Mouse (Mus musculus): ENCODE data around the gene Trmt6. TPM values are rescaled to one million over a fixed set of nuclear protein-coding genes. Genes with fewer than 3 reads are reported as not detected.
A peak's percentile ranks its signal among the peaks of the same experiment; 100 is the strongest.

The Trmt6 gene
- 1 to 10 TPM; 5.7 to 5.8 TPM for total RNA-seq (2021)
- long read RNA-seq, experiment 1, transcript Trmt6-201 (11 exons, 2,828 nt), result major isoform, 6 of 8 reads
- long read RNA-seq, experiment 1, partial matches to known transcripts, result 0 of 8 reads
- long read RNA-seq, experiment 1, other reads (novel, unspliced or antisense), result 2 of 8 reads
- long read RNA-seq, experiment 2, transcript Trmt6-201 (11 exons, 2,828 nt), result major isoform, 12 of 12 reads
- long read RNA-seq, experiment 2, partial matches to known transcripts, result 0 of 12 reads
- long read RNA-seq, experiment 2, other reads (novel, unspliced or antisense), result 0 of 12 reads

DNA sequence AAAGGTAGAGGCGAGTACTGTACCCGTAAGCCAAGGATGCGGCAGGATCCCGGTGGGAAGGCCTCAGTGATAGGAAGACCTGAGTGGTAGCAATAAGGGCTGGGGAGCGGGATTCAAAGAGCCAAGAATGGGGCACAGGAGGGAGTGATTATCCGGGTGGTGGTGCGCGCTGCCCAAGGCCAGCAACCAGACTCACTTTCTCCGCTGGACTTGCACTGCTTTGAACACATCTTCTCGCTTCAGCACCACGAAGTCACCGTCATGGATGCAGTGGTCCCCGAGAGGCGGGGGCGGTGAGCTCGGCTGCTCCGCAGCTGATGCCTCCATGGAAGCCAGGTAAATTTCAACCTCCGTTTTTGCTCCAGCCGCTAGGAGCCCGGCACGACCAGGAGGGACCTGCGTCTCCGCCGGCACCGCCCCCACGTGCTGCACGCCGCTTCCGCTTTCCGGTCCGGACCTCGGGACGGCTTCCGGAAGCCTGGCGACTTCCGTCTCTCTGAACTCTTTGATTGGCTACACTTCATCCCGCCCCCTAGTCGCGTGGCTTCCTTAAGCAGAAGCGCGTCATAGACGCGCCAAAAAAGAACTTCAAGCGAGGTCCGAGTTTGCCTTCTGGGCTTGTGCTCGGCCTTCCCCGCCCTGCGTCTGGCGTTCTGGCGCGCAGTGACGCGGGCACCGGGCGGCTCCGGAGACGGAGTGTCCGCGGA, at the start of gene Trmt6, which contains the start of gene Mcm8:
Trmt6 (minus strand) TSS at position 448 of the 707 bp plus-strand sequence.
Mcm8 (plus strand) TSS at position 534 of the 707 bp plus-strand sequence.
- DNase-seq, result peak; percentile 75 to 89
- intact Hi-C loops (cut with DNase I), result loop anchor here (5.0 kb wide), 1 partner anchor 298 kb away; no protein-coding TSS in a partner anchor

DNA sequence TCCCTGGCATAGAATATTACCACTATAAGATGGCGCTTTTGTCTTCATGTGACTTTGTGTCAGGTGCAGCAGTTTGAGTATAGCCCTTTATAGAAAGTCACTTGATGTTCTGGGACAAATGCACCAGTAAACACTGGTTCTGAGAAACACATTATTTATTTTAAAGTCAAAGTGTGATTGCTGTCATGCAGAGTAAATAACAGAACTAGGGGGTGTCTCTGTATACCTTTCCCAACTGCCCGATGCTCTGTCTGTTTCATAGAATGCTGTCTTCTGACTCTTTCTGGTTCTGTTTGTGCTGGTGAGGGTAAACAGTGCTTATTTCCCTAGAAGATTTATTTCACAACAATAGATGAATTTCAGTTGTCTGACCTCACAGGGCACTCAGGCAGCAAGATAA, 47.5 kb upstream of the Trmt6 start:
- DNase-seq, result no peak
- intact Hi-C loops (cut with DNase I), result no loop called here

- intact Hi-C loops (cut with DNase I), result no loop called here
- DNase-seq, result no peak
Observed at GRCm38 (mm10) chr2:132861456-132861855, 45.6 kb upstream of the Trmt6 start.

DNA sequence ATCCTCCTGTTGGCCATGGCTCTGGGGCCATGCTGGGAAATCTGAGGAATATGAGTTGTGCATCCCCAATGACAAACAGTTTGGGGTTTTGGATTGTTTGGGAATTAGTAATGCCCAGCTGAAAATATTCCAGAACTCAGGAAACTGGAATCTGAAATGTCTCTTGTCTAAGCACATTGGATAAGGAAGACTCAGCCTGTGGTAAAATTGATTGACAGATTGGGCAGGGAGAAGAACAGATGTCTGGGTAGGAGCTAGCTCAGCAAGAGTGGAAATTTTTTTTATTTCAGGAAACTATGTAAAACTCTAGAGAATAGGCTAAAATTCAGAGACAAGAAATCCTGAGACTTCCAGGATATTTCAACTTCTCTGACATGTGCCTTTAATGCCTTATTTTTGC, 44.6 kb upstream of the Trmt6 start:
- intact Hi-C loops (cut with DNase I), result no loop called here
- no peak for DNase-seq

GRCm38 (mm10) chr2:132856333-132856732, 40.5 kb upstream of the Trmt6 start:
- intact Hi-C loops (cut with DNase I), result no loop called here
- no peak for DNase-seq

DNA sequence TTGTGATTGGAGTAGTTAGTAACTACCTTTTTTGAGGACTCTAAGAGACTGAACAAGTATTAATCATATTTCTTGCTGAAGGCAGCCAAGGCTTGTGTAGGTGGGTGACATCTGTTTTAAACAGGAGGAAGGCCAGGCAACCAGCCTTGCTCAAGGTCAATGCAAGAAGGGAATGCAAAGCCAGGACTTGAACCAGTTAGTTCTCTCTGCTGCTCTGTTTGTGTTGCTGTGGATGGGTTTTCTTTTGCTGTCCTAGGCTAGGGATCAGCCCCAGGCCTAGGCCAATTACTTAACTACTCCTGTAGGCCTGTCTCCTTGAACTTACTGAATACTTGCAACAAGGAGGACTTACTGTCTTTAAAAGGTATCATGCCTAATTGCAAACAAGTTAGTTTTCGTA, 37.2 kb upstream of the Trmt6 start:
- no peak for DNase-seq
- intact Hi-C loops (cut with DNase I), result no loop called here

GRCm38 (mm10) chr2:132849141-132849540, 33.3 kb upstream of the Trmt6 start:
- DNase-seq, result no peak
- intact Hi-C loops (cut with DNase I), result loop anchor here (5.0 kb wide), 1 partner anchor 53 kb away; no protein-coding TSS in a partner anchor

- intact Hi-C loops (cut with DNase I), result loop anchor here (5.0 kb wide), 1 partner anchor 54 kb away; no protein-coding TSS in a partner anchor
Observed at GRCm38 (mm10) chr2:132848361-132848760, 32.5 kb upstream of the Trmt6 start.

DNA sequence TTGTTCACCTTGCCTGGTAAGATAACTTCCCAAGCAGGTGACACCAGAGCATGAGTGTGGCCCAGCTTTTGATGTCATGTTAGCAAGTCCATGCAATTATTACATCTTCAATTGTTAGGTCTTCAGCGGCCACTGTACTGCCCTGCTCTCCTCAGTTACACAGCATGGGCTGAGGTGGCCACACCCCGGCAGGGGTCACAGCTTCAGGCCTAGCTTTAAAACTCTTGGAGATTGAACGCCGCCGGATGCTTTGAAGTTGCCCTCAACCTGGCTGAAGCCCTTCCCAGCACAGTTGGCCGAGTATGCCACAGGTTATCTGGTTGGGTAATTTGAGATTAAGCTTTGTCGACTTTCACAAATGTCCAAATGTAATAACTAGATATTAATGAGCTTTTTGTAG, 31.7 kb upstream of the Trmt6 start:
- intact Hi-C loops (cut with DNase I), result loop anchor here (5.0 kb wide), 1 partner anchor 55 kb away; no protein-coding TSS in a partner anchor
- no peak for DNase-seq

More at GRCm38 (mm10) chr2:132848361-132848760, 32.5 kb upstream of the Trmt6 start:
- DNase-seq, result no peak

DNA sequence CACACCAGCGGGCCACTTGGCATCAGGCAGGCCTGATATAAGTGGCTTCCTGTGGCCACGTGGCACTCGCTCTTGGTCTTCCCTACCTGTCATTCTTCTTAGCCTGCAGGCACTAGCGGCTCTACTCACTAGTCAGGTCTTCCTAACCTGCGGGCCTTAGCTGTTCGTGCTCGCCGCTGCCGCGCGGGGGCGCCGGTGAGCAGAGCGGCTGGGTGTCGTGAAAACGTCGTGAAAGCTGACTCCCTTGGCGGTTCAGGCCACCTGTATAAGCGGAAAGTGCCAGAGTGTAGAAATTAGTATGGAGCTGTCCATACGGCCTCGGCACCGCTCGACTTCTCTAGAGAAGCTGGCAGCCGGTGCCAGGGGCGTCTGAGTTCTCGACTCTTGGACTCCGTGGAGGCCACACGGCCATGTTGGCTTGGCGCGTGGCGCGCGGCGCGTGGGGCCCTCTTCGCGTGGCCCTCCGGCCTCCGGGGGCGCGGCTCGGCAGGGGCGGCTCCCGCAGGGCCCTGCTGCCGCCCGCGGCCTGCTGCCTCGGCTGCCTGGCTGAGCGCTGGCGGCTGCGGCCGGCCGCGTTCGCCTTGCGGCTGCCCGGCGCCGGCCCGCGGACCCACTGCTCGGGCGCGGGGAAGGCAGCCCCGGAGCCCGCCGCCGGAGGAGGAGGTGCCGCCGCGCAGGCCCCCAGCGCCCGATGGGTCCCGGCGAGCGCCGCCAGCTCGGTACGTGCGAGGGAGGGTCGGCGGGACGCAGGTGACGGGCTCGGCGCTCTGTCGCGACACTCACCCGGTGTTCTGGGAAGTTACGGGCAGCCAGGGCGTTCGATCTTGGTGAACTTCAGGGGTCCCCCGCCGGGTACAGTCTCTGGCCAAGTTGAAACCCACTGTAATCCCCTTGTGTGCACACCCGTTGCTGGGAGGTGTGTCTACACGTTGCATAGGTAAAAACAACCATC, 30.8 kb upstream of the Trmt6 start, which contains the start of gene Crls1:
Crls1 (plus strand) TSS at position 260 of the 952 bp plus-strand sequence.
- intact Hi-C loops (cut with DNase I), result loop anchor here (5.0 kb wide), 1 partner anchor 56 kb away; no protein-coding TSS in a partner anchor
- DNase-seq, result peak; percentile 91 to 97

GRCm38 (mm10) chr2:132841071-132841470, 25.2 kb upstream of the Trmt6 start:
- intact Hi-C loops (cut with DNase I), result no loop called here
- no peak for DNase-seq

DNA sequence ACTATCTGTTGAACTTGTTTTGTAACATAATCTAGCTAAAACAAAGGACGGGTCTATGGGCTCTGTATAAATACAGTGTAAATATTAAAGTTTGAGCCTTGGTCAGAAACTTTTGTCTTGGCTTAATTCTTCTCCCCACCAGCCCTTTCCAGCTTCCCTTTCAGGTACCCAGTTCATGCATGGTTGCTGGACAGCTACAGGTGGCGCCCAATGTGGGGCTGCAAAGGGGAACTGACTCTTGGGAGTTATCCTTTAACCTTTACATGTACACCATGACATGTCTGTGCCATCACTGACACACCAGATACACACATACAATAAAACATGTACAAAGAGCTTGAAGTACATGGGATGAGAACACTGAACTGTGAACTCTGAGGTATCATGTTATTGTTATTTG, 12.9 kb downstream of the Trmt6 start:
- no peak for DNase-seq
- intact Hi-C loops (cut with DNase I), result no loop called here

GRCm38 (mm10) chr2:132794204-132794586, 21.7 kb downstream of the Trmt6 start:
- DNase-seq, result no peak
- intact Hi-C loops (cut with DNase I), result no loop called here

DNA sequence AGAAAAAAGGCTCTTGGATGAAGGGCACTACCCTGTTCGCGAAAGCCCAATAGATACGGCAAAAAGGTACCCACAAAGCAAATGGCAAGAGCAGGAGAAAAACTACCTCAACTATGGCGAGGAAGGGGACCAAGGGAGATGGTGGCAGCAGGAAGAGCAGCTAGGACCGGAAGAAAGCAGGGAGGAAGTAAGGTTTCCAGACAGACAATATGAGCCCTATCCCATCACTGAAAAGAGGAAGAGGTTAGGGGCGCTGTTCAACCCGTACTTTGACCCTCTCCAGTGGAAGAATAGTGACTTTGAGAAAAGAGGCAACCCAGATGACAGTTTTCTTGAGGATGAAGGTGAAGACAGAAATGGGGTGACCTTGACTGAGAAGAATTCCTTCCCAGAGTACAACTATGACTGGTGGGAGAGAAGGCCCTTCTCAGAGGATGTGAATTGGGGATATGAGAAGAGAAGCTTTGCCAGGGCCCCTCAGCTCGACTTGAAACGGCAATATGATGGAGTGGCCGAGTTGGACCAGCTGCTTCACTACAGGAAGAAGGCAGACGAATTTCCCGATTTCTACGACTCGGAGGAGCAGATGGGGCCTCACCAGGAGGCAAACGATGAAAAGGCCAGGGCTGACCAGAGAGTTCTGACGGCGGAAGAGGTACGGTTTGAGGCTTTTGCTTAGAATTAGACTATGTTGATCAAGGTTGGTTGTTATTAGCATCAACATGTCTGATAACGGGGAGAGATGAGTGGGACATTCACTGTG, 22.2 kb downstream of the Trmt6 start:
- intact Hi-C loops (cut with DNase I), result no loop called here
- no peak for DNase-seq

DNA sequence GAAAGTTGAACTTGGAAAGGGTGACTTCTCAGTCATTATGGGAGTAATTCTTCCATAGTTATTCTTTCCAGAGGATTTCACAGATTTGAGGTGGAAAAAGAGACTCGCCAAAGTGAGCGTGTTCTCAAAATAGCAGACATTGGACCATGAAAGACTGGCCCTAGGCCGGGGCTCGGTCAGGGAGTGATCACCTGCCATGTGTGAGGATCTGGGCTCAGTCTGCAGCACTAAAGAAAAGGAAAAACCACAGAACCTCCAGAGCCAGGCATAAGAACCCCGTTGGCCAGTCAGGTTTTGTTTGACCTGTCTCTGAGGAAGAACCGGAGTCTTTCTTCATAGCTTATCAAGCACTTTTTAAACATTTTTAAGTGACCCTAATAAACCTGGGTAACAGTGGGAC, 31.8 kb downstream of the Trmt6 start:
- DNase-seq, result no peak
- intact Hi-C loops (cut with DNase I), result no loop called here

- peak; percentile 68 to 72 for DNase-seq
Observed at GRCm38 (mm10) chr2:132781439-132782068, 34.3 kb downstream of the Trmt6 start.

GRCm38 (mm10) chr2:132780978-132781377, 34.9 kb downstream of the Trmt6 start, which contains the start of gene Chgb:
TSS of gene Chgb (plus strand) at chr2:132781278.
- no peak for DNase-seq
- intact Hi-C loops (cut with DNase I), result no loop called here

More at GRCm38 (mm10) chr2:132781439-132782068, 34.3 kb downstream of the Trmt6 start:
- intact Hi-C loops (cut with DNase I), result no loop called here

GRCm38 (mm10) chr2:132770822-132771221, 45.0 kb downstream of the Trmt6 start:
- no peak for DNase-seq
- intact Hi-C loops (cut with DNase I), result no loop called here

GRCm38 (mm10) chr2:132757911-132758310, 57.9 kb downstream of the Trmt6 start:
- DNase-seq, result no peak
- intact Hi-C loops (cut with DNase I), result no loop called here

Data from gastrocnemius, postnatal 36 days (tissue).